Mouse (Mus musculus): ENCODE measurements around the gene Pabpn1.

Gene Pabpn1

DNA sequence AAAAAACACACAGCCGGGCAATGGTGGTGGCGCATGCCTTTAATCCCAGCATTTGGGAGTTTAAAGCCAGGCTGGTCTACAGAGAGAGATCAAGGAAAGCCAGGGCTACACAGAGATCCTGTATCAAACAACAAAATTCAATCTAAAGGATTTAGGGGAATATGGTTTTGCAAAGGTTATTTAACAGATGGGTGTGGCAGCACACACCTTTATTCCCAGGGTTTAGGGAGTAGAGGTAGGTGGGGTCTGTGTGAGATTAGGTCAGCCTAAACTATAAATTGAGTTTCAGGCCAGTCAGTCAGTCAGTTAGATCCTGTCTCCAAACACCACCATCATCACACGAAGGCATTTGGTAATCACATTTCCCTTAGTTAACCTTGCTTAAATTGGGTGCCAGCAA lies at the start of gene Pabpn1:
Gene Pabpn1, plus strand, starts transcription at position 301 of the 400 bp plus-strand sequence.
- no peak for DNase-seq (ENCODE audit: low spot score in 2 of 2)

DNA sequence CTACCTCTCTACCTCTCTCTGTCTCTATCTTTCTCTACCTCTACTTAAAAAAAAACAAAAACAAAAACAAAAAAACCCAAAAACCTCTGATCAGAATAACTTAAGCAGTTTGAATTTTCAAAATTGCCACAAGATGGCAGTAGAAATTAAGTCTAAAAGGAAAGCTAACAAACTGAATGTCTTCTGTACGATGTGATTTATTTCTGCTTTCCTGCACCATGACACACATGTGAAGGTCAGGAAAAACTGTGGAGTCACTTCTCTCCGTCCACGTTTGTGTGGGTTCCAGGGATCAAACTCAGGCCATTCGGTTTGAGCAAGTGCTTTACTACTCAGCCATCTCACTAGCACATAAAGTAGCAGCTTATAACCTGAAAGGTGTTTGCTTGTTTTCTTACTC lies 48.8 kb upstream of the Pabpn1 start:
- DNase-seq (ENCODE audit: low spot score in 2 of 2) = no peak

DNA sequence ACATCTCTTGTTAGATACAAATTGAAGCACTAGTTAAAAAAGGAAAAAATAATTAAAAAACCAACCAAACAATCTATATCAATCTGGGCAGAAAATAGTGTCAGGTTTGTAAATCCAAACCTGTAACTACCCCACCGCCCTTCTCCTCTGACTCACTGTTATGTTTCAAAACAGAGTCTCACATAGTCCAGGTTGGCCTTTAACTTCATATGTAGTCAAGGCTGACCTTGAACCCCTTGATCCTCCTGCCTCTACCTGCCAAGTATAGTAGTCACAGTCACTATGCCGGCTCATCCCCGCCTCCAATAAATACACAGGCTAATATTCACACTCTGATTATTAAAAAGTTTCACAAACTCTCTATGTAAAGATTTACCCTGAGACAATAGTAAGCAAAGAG lies 36.6 kb upstream of the Pabpn1 start:
- DNase-seq (ENCODE audit: low spot score in 2 of 2) = no peak

DNA sequence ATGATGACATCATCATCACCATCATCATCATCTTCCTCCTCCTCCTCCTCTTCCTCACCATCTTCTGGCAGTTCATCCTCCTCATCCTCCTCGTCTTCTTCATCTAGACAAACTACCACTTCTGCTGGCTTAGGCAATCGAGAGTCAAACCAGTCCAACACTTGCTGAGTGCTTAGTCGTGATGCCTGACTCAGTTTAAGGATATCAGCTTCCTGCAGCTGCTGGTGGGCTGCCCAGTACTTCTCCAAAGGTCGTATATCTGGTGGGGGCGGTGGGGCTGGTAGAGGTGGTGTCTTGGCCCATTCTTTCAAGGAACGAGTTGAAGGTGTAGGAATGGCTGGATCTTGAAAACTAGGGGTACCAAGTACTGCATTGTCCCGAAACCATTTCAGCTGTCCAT lies 35.6 kb upstream of the Pabpn1 start:
- DNase-seq (ENCODE audit: low spot score in 2 of 2) = no peak

DNA sequence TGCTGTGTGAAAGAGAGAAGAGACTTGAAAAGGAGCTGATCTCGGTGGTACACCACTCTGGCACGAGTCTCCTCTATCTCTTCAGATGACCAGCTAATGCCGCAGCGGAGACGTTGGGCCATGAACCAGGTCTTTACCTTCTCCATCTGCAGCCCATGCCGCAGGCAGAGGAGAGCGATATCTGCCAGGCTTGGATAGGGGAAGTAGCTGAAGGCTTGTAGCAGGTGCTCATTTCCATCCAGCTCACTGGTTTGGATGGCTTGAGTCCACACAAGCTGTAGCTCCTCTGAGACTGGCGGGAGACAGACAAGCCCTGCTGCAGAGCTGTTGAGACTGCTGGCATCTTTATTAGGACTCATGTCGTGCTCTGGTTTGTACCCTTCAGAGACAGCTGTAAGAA lies 34.4 kb upstream of the Pabpn1 start:
- DNase-seq (ENCODE audit: low spot score in 2 of 2) = peak in 1 of 2 experiments; percentile 21

DNA sequence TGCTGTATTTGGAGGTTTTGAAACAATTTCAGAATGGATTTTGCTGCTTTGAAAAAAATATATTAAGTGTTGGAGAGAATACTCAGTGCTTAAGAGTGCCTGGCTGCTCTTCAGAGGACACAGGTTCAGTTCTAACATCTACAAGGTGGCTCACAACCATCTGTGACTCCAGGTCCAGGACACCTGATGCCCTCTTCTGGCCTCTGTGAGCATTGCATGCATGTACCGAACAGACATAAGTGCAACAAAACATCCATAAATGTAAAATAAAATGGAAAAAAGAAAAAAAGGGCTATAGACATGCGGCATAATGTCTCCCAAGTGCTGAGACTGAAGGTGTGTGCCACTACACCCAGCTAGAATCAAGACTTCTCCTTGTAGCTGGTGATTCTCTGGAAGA lies 31.8 kb upstream of the Pabpn1 start:
- DNase-seq (ENCODE audit: low spot score in 2 of 2) = peak; percentile 32 to 61

DNA sequence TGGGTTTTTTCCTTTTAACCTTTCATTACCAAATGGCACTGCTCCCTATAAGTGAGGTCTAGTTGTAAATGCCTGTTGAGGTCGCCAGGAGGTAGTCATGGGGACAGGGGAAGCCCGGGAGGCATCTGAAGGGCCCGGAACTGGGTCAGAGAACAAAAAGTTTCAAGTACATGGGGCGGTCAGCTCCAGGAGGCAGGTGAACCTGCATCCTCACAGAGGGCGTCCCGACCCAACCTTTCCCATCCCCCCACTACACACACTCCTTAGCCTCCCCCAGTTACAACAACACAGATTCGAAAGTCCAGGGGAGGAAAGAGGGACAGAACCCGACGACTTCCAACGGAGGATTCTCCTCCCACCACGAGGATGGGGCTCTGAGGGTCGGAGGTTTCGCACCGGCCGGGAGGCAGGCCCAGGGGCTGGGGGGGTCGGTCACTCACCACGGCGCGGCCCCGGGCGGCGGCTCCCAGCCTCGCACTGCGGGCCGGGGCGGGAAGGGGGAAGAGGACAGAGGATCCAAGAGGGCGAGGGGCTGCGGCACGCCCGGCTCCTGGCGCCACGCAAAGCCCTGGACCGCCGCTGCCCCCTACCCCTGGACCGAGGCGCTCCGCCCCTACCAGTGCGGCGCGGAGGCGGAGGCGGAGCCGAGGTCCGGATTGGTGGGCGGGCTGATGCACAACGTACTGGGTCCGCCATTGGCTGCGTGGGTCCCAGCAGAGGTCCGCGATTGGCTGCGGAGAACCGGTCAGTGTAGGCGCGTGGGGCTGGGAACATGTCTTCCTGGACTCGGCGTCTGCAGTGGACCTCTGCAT lies 28.6 kb upstream of the Pabpn1 start:
- peak; percentile 86 to 92 for DNase-seq (ENCODE audit: low spot score in 2 of 2)

DNA sequence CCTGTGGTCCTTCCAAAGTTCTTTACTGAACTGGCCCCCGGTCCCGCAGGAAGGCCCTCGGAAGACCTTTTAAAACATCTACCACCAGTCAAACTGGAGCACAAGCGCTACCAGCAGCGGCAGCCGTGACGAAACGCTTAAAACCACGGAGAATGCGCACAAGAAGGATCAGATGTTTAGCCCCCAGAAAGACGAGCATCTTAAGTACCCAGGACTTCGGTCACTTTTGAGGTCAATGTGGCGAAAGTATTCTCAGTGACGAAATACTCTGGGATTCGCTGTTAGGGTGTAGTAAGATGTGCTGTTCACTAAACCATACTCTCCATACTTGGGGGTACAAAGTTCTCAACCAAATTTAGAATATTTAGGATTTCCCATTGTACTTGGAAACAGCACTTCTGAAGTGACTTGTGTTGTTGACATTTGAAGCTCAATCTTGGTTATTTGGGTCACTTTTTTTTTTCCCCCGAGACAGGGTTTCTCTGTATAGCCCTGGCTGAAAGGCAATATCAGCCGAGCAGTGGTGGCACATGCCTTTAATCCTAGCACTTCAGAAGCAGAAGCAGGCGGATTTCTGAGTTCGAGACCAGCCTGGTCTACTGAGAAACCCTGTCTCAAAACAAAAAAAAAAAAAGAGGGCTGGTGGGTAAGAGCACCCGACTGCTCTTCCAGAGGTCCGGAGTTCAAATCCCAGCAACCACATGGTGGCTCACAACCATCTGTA lies 27.8 kb upstream of the Pabpn1 start:
- DNase-seq (ENCODE audit: low spot score in 2 of 2) = no peak

DNA sequence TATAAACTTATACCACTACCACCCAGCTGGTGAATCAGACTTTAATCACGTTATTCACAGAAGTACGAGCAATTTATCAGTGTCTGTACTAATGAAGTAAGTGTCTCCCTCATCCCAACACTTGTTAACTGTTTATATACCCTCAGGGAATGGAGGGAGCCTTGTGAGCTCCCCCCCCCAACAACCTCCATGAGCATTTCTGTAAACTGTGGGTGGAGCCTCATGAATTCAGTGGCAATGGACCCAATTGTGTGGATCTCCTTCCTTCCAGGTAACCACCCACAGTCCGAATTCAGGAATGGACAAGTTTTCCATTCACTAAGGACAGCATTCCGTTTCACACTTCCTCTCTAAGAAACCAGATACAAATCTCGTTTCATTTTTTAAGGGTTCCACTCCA lies 26.7 kb upstream of the Pabpn1 start:
- DNase-seq (ENCODE audit: low spot score in 2 of 2) = no peak

DNA sequence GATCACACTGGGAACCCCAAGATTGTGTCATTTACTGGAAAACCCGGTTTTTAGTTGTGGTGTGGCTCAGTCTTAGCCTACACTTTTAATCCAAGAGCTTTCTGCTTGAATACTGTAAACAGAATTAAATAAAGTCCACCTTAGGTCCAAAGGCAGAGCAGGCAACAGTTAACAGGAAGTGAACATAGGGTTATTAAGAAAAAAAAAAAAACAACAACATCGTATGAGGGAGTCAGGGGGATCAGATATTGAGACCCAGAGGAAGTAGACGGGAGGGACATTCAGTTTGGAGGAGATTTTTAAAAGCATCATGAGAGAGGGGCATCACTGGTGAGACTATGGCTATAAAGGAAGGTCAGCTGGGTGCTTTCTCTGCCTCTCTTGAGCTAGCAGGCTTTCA lies 26.0 kb upstream of the Pabpn1 start:
- no peak for DNase-seq (ENCODE audit: low spot score in 2 of 2)

DNA sequence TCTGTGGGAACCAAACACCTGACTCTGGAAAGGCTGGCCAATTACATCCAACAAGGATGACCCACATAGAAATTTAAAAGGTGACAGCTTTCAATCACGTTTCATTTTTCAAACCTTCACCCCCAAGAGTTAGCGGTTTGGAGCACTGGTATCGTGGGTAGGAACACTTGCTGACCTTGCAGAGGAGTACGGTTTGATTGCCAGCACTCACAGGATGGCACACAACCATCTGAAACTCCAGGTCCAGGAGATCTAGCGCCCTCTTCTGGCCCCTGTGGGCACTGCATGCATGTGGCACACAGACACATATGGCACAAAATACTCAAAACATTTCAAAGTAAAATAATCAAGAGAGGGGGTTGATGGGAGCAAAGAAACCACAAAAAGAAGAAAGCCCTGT lies 25.4 kb upstream of the Pabpn1 start:
- DNase-seq (ENCODE audit: low spot score in 2 of 2) = no peak

DNA sequence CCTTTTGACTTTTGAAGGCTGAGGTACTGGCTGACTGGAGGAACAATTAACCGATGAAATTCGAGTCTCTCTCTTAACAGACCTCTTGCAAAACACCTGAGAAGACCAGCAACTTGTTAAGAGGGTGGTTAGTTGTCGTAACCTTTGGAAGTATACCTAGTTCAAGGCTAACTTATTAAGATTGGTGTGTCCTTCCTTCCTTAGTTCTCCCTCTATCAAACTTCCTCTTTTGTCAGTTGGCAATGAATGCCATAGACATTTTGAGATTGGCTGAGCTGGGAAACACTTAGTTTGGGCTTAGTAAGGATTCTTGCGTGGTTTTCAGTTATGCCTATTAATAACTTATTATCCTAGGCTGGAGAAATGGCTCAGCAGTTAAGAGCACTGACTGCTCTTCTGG lies 24.3 kb upstream of the Pabpn1 start:
- no peak for DNase-seq (ENCODE audit: low spot score in 2 of 2)

DNA sequence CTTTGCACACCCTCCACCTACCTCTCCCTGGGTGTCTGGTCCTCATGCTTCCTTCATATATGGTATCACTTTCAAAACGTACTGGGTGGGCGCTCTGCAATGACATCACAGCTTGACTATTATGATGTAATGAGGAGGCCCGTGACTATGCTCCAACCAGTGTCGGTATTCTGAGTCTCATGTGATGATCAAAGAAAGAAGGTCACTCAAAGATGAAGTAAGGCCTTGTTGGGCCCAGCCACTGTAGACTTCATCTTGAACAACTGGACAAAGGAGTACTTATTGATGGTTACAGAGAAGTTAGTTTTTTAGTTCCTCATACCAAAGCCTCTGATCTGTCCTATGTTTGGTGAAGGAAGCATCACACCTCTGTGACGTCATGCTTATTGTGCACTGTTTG lies 21.4 kb upstream of the Pabpn1 start, which contains the start of gene Homez:
Gene Homez, minus strand, starts transcription at position 101 of the 400 bp plus-strand sequence.
- DNase-seq (ENCODE audit: low spot score in 2 of 2) = no peak

DNA sequence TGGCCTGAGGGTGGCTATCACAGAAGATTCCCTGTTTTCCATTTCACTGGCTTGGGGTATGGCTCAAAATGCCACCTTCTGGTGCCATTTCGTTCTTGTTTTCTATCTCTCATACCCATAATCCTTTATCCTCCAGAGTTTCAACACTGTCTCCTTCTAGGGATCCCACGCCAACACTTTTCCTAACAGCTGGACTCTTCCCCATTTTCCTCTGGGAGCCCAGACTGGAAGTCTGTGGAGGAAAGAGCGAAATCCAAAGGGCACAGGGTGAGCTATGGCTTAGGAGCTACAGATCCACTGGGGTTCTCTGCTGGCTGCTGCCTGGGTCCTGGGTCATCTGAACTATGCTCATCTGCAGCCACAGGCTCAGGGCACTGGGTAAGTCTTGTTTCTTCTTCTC lies 18.1 kb upstream of the Pabpn1 start:
- DNase-seq (ENCODE audit: low spot score in 2 of 2) = no peak

DNA sequence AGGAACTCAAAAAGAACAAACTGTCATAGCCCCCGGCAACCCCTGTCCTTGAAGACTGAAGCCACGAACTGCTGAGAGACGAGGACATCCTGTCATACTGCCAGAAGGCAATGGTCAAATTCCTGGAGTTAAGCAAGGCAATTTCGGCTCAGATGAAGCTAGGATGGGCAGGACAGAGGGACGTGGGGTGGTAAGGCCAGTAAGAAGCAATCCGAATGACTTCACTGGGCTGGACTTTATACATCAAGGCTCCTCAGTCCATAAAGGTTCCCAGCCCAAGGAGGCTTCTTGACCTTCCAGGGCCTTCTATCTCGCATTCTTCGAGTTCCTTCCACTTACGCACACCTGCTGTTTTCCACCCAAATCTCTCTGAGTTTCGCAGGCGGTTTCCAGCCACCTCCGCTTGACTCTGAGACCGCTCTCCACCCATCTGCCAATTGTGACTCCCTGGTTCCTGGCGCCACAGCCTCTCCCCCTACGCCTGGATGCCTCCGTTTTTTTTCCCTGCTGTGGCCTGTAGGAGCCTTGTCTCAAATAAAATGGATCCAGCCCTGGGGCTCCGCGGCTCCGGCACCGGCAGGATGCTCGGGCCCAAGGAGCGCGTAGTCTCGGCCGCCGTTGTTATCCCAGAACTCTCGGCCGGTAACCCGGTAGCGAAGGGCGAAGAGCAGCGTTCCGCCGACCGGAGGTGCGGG lies 16.3 kb upstream of the Pabpn1 start:
- DNase-seq (ENCODE audit: low spot score in 2 of 2) = no peak

DNA sequence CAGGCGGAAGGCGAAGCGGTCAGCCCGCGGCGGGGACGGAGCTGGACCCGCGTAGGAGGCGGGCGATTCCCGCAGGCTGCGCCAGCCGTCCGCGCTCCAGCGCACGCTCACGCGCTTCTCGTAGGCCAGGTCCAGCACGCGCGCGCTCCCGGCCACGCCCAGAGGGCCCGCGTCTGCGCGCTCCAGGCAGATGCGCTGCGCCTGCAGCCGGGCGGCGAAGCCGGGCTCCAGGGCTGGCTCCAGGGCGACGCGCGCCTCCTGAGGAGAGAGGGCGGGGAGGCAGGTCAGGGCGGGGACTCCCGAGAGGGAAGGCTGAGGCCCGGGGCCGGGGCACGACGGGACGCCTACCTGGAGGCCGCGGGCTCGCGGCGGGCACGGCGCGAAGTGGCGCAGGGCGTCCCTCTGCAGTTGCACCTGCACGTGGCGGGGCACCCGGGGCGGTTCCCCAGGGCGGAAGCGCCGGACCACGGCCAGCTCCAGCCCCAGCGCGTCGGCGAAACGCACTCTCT lies 15.7 kb upstream of the Pabpn1 start:
- DNase-seq (ENCODE audit: low spot score in 2 of 2) = peak; percentile 72 to 89

DNA sequence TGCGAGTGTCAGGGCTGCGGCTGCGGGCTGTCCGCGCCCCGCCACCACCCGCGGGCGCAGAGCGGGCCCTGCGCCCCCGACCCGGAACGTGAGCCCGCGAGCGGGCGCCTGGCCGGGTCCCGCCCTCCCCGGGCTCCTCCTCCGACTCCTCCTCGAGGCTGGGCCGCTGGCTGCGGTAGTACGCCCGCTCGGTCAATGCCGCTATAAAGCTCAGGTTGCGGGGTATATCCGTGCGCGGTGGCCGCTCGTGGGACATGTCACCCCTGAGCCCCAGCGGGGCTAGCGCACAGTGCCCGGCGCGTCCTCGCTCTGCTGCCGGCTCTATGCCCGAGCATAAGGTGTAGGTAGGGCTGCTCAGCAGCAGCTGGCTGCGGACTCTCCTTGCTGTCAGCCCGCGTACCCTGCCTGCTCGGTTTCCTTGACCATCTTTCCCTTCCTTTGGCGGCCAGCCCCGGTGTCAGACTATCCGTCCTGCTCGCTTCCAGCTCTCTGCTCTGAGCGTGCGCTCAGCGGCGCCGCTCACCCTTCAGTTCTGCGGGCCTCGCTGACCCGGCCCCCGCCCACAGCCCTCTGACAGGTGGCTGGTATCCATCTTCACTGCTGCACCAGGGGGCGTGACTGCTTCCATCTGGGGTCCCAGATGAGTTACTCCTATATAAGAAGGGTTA lies 15.1 kb upstream of the Pabpn1 start, which contains the start of gene Ppp1r3e:
Gene Ppp1r3e, minus strand, starts transcription at position 503 of the 668 bp plus-strand sequence.
- peak; percentile 37 to 63 for DNase-seq (ENCODE audit: low spot score in 2 of 2)

DNA sequence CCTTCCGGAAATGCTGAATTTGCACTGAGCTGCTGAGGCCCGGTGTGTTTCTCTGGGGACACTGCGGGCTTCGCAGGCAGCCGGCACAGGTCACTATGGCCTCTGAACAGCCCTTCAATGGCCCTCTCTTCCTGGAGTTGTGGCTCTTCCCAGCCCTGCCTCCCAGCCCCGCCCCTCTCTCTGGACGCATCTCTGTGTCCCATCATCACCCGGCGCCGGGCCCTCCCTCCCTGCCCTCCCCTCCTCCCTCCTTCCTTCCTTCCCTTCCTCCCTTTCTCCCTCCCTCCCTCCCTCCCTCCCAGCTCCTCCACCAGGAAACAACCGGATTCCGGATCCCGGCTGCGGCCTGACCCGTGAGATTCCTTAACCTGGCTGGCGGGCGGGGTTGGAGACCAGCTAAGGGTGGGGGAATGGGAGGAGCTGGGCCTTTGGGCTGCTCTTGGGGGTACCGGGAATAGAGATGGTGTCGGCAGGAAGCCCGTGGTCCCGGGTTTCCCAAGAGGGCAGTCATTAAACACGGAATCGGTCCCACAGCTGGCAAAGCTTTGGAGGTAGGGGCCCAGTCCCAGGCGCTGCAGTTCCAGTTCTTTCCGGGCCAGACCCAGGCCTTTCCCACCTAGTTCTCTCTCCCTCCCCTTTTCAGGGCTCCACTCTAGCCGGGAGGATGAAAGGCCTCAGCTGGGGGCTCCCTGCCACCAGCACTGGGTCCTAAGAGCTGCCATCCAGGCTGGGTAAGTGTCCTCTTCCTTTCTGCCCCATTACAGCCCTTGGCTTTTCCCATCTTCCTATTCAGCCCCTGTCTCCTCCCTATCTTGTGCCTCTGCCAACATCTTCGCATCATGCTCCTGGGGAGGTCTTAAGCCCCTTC lies 8.9 kb upstream of the Pabpn1 start, which contains the start of the genes Bcl2l2 and Gm20521:
Gene Bcl2l2, plus strand, starts transcription at position 224 of the 868 bp plus-strand sequence.
Gene Gm20521, plus strand, starts transcription at position 288 of the 868 bp plus-strand sequence.
- DNase-seq (ENCODE audit: low spot score in 2 of 2) = peak; percentile 68 to 83

DNA sequence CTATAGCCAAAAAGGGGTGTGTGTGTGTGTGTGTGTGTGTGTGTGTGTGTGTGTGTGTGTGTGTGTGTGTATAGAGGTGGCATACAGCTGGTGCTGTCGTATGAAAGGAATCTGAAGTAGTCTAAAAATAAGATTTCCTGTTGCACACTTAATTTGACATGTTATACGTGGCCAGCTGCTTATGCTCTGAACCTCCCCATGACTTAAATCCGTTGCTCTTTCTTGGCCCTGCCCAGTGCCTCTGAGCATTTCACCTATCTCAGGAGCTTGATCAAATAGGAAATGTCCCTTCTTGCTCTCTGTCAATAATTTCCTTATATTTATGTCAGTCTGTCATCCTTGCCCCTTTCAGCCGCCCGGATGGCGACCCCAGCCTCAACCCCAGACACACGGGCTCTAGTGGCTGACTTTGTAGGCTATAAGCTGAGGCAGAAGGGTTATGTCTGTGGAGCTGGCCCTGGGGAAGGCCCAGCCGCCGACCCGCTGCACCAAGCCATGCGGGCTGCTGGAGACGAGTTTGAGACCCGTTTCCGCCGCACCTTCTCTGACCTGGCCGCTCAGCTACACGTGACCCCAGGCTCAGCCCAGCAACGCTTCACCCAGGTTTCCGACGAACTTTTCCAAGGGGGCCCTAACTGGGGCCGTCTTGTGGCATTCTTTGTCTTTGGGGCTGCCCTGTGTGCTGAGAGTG lies 8.1 kb upstream of the Pabpn1 start:
- DNase-seq (ENCODE audit: low spot score in 2 of 2) = no peak

DNA sequence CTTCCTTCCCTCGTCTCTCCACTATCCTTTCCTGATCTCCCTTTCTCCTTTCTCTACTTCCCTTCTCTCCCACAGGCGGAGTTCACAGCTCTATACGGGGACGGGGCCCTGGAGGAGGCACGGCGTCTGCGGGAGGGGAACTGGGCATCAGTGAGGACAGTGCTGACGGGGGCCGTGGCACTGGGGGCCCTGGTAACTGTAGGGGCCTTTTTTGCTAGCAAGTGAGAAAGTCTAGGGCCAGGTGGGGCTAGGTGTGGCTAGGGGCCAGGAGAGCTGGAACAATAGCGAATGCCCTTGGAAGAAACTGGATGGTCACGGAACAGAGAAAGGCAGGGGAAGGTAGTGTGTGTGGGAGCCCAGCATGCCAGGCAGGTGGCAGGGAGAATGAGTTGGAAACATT lies 7.0 kb upstream of the Pabpn1 start:
- no peak for DNase-seq (ENCODE audit: low spot score in 2 of 2)
